Mouse (Mus musculus) layer of hippocampus, postnatal 25 days (tissue): ENCODE measurements around the gene Sbf1. TPM values are rescaled to one million over a fixed set of nuclear protein-coding genes. Genes with fewer than 3 reads are reported as not detected.

Experiments used
- DNase-seq, 2 experiments: peaks; one replicate each; pipeline ENCODE4 v3.0.0; 2022; ENCODE audit warnings: mixed read lengths in 2 of 2, low spot score in 1 of 2; ENCODE audit errors: extremely low spot score in 1 of 2
- total RNA-seq, 2 experiments: library from RNA; stranded (reverse); gene quantifications; 2 replicates each; pipeline ENCODE4 v1.2.3; 2021

The Sbf1 gene
- total RNA-seq, 2 experiments from 2014 or later, result 317 to 364 TPM

DNA sequence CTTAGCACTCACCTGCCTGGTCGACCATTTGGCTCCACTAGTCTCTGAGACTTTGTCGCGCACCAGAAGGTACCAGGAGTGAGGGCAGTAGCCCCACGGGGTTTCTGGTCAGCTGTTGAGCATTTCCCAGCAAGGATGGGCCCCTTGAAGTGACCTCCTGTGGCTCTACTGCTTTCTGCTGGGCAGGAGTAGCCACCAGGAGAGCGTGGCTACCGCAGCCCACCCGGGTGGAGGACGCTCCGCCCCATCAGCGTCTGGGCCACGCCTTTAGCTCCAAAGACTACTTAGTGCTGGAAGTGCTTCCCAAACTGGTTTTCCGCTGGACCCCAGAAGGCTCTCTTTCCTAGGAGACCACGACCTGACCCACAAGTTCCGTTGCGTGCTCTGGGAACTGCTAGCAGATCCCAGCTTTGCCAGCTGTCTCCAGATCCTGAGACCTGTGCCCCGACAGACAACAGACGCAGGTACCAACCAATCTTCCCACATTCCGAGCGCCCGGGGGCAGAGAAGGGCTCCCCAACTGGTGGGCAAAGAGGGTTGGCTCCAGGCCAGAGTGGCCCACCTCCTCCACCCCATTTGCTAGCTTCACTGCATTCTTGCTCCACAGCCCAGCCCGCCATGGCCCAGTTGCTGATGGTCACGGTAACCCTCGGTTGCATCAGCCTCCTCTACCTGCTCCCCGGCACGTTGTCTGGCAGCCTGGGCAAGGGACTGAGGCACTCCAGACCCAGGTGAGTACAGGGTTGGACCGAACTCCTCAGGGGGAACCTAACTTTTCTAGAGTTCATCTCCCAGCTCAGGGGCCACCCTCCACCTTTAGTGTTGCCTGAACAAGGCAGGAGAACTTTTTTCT is 7.8 kb upstream of the Sbf1 start, which contains the start of gene Adm2:
Gene Adm2 (plus strand): TSS at position 51 of the 853 bp plus-strand sequence.
- DNase-seq, result no peak

DNA sequence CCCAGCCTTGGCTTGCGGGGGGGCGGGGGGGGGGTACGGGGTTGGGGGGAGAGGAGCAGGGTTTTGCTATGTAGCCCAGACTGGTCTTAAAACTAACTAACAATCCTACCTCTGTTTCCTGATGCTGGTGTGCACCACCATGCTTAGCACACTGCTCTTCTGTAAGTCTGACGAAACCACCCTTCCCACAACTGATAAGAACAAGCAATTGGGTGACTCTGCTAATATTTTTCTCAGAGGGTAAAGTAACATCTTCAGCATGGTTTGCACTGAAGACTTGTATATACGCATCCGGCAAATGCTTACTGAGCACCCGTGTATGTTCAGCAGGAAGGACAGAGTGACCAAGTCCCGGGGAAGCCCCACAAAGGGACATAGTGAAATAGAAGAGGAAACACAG is 6.2 kb upstream of the Sbf1 start:
- no peak for DNase-seq

DNA sequence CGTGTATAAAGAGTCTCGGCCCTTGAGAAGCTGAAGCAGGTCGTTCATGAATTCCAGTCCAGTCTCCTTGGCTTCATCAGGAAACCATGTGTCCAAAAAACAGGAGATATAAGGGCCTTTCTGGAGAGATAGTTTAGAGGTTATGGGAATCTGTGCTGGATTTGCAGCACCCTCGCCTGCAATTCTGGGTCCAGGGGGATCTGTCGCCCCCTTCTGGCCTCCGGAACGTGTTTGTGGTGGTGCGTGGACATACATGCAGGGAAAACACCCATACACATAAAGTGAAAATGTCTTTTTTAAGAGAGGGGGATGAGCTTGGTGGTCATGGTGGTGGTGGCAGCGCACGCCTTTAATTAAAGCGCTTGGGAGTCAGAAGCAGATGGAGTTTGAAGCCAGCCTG is 1.0 kb upstream of the Sbf1 start:
- no peak for DNase-seq

DNA sequence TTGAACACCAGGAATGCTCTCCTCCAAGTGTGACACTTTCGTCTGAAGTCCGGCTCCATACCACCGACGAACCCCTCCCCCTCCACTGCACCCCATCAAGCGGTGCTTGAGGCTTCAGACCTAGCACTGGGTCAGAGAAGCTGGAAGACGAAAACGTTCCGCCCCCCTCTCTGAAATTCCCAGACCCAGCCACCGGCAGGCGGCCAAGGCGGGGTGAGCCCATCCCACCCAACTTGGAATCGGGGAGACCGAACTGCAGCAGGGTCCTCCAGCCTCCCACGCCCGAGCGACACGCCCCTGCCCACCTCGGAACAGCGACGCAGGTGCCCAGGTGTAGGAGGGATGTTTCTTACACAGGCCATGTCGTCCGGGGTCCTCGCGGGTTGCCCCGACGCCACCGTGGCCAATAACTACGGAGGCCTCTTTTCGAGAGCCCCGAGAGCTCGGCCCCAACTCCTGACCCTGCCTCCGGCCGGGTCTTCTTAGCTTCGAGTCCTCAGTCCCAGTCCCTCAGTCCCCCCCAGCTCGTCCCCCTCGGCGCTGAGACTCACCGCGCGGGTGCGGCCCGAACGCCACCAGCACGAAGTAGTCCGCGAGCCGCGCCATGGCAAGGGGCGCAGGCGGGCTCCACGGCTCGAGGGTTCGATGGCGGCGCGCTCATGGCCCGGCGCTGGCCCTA is 461 bp downstream of the Sbf1 start:
- DNase-seq, result peak in 1 of 2 experiments; percentile 20

DNA sequence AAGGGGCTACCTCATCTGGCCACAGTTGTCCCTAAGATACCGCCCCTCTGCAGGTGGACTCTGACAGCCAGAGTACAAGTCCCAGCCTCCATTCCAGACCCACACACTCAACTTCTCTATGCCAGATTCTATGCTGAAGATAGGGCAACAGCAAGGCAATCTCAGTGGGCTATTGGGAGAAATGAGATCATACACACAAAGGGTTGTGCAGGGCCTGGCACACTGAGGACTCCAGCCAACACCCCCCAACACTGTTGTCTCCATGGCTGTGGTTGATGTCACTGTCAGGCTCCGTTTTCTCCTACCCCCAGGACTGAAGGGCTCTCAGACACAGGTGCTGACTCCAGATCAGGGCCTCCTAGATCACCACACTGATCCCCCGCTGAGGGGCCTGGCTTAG is 1.0 kb downstream of the Sbf1 start:
- peak in 1 of 2 experiments; percentile 11 for DNase-seq

DNA sequence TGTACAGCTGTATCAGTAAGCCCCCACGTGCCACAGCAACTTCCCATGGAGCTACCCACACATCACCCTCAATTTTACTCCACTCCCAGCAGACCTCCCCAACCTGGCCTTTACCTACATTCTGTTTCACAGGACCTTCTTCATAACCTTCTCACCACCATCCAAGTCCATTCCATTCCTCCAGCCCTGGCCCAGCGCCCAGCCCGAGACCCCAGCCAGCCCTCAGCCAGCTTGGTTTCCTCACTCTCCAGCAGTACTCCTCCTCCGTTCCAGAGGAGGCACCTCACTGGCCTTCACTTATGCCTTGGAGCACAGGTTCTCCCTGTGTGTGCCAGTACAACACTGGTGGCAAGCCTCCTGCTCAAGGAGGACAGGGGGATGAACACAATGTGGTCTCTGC is 1.8 kb downstream of the Sbf1 start:
- peak in 1 of 2 experiments; percentile 12 for DNase-seq

DNA sequence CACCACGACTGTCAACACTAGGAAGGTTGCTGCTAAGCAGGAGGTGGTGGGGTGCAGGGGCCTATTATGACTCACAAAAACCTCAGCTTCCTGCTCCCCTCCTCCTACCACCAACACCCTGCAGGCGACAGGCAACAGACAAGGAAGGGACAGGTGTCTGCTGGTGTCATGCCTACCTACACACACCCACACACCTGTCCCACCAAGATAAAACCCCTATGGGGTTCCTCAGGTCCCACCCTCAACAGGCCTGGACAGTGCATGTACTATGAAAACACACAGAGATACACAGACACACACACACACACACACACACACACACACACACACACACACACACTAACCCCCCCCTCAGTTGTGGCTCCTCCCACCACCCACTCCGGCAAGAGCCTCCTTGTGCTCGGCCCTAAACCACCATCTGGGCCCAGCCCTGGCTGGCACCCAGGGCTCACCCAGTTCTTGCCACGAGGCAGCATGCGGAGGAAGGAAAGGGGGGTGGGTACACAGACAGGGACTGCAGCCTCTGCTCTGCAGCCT is 5.1 kb downstream of the Sbf1 start:
- peak; percentile 50 to 51 for DNase-seq

DNA sequence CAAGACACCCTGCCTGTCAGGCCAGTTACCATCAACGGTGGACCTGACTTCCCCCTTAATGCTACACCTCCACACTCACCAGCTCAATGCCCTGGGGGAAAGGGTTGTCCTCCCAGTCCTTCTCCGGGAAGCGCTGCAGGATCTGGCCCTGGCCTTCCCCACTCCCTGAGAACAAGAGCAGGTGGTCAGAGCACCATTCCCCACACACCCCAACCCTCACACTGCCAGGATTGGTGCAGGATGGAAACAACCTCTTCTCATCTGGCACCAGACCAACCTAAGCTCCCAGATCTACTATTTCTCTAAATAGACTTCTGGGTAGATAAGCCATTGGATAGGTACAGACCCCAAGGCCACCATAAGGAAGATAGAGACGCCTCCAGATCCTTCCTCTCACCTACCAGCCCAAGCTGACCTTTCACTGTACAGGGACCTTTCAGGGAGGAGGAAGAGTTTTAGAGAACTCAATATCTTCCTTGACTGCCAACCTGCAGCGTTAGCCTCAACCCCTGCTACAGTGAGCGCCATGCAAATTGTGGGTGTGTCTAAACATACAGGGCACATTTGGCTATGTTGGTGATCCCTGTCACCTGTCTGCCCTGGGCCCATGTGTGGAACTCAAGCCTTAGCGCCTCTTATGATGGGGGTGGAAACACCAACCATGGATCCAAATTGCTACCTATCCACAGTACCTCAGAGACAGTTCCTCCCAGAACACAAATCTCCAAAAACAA is 6.5 kb downstream of the Sbf1 start:
- DNase-seq, result peak in 1 of 2 experiments; percentile 7

DNA sequence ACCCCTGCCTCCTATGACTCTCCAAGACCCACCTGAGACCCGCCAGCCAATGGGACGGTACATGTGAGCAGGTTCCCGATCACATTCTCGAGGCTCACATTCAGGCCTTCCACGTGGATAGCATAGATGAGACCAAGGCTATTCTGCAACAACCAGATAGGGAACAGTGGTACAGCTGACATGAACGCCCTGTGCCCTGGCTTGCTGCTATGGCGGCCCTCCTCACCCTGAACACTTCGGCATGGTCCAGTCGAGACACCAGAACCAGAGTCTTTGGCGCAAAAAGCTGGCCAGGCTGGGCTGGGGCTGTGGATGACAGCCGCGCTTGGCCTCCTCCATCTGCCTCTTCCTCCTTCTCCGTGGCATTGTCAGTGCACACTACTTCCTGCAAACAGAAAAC is 7.7 kb downstream of the Sbf1 start:
- no peak for DNase-seq

DNA sequence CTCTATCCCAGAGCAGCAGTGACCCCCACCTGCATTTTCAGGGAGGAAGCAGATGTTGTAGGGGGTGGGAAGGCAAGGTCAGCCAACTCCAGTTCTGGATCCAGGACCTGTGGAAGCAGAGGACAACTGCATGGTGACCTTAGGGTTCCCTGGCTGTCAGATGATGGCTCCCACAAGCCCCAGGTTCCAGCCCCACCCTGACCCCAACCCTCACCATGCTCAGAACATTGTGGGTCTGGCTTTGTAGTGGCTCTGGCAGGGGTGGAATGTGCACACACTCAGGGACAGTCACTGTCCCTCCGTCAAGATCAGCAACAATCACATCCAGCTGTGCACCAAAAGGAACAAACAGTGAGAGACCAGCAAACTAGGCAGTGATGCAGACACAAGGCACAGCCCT is 9.1 kb downstream of the Sbf1 start:
- no peak for DNase-seq

DNA sequence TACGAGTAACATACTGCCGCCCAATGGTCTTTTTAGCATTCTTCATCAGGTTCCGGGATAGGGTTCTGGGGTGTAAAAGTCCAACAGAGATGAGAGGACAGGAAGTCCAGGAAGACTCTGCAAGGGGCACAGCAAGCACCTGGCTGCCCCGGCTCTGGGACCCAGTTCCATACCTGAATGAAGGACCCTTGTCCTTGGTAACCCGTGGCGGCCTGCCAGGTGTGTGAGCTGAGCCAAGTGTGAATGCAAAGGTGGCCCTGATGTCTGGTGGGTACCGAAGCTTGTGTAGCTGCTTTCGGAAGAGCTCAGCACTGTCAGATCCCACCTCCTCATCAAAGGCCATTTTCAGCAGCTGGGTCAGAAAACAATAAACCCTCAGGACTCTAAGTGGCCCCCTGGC is 14.5 kb downstream of the Sbf1 start:
- DNase-seq, result no peak

DNA sequence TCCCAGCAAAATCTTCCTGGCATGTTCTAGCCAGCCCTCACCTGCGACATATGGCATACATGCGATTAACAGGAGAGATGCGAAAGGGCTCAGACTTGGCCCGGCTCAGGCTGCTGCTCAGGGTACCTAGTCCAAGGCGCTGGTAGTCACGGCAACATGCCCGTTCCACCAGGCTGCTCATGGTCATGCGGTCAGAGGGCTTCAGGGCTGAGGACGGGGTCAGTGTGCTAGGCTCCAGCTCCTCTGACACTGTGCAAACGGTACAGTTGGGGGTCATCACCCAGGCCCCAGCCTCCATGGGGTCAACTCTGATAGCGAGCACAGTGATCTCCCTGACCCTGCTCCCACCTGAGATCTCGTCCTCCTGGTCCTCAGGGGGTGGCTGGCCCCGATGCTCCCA is 14.9 kb downstream of the Sbf1 start:
- no peak for DNase-seq

DNA sequence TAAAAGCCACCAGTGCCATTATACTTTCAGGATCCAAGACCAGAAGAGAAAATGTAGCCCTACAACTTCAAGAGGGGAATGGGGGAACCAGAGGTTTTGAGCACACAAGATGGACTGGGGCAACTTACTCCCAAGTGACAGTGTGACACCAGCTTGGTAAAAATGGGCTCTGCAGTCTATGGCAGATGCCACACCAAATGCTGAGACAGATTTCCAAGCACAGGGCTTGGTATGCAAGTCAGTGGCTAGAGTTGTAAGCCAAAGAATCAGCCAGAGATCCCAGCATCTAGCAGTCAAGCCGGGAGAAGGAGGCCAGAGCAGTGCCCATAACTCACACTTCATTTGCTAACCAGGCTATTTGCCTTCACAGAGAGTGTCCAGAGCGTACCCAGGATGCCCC is 17.4 kb downstream of the Sbf1 start:
- no peak for DNase-seq

DNA sequence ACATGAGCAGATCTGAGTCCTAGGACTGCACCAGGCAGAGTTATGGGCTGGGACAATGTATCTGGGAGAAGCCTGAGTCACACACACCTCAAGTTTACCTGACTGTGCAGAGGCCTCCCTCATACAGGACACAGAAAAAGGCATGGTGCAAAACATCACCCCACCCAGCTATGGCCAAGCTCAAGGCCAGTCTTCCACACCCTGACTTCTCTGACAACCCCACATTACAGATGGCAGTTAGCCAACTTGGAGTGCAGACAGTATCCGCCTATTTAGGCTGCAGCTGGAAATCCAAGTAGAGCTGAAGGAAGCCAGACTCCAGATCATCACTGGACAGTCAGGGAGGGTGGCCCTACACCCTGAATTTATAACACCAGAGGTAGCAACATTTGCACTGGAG is 18.6 kb downstream of the Sbf1 start:
- no peak for DNase-seq

DNA sequence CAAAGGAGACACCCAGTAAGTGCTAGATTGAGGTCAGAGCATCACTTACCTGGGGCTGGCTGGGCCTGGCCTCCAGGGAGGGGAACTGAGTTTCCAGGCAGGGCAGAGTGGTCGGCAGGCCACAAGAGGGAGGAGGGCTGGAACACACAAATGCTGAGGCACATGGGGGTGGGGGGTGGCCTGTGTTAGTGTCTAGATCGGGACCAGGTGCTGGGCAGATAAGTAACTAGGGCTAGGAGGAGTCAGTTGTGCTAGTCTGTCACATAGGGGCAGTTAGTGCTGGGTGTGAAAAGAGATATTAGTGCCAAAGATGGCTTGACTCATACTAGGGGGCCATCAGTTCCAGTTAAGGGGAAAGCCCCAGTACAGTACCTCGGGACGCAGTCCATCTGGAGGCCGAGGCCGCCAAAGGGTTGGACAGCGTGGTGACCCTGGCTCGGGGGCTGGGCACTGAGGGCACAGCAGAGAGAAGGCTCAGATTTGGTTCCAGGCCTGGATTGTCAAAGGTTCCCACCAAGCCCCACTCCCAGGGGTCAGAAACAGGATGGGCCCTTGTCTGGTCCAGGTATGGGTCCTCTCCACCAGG is 19.4 kb downstream of the Sbf1 start:
- no peak for DNase-seq

DNA sequence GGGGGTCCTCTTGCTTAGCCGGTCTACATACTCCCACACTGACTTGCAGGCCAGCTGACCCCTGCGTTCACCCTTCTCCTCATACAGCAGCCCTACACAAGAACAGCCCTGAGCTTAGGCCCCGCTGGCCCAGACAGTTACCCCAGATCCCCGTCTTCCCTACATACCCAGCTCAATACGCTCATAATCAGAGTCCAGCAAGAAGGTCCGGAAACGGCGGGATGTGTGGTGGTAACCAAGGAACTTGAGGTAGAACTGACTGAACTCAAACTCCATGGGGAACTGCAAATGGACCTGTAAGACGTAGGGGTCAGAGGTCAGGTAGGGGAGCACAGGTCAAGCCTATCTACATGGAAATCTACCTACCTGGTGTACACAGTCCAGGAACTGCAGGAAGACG is 21.3 kb downstream of the Sbf1 start:
- no peak for DNase-seq

DNA sequence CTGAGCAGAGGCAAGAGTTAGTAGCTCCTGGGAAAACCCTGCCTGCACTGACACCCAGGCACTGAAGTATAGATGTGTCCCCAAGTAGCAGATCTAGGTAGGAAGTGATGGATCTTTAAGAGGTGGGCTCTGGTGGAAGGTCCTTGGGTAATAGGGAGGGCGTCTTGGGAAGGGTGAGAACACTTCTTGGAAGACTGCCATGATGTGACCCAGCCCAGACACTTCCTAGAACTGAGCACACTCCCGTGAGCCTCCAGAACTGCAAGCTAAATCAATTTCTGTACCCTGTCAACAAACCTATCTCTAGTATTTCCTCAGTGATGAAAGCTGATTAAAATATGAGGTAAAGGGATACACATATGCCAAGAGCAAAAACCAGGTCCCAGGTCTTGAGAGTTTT is 22.3 kb downstream of the Sbf1 start:
- DNase-seq, result no peak

DNA sequence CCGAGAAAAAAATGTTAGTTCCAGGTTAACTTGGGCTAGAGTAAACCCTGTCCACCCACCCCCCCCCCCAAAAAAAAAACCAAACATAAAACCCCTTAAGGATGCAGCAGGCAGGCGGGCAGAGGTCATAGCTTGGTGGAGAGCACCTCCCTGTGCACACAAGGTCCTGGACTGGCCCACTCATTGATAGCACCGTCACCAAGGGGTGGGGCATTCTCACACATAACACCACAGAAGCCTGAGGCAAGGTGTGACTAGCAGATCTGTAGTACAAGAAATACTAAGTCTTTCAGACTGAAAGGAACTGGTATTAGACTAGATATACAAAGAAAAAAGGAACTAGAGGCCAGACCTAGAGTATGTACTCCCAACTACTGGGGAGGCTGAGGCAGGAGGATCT is 23.6 kb downstream of the Sbf1 start:
- no peak for DNase-seq

DNA sequence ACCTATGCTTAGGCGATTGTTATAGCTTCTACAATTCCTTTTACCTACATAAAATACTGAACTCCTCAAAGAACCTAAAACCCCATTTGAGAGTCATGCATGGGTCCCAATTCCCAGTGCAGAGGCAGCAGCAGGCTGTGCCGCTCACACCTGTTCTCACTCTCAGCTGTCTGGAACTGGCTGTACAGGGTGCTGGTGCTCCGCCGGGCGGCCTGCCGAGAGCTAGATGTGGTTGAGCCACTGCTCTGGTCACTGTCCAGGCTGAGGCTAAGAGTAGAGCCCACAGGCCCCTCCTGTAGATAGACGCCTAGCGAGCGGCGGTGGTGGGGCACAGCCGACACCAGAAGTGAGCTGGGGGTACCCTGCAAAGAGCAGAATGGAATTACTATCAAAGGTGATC is 25.7 kb downstream of the Sbf1 start:
- DNase-seq, result no peak

DNA sequence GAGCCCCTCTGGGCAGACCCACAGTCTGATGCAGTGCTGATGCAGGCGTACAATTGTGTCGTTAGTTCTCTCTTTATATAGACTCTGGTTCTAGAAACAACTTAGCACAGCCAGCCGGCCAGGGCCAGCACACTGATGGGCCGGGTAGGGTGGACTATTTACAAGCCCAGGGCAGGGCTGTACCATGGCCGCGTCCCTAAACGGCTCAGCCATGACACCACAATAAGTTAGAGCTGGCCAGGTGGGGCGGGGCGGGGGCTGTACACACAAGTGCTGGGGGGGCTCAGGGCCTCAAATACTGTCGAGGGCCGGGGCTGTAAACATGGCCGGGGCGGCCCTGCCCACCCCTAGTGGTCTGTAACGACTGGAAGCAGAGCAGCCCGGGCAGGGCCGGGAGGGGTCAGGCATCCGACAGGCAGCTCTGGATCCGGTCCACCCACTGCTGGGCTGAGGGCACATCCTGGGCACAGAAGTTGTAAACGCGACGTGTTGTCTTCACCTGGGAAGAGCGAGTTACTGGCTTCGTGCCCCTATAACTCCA is 26.8 kb downstream of the Sbf1 start:
- no peak for DNase-seq
